Mouse (Mus musculus) liver, adult 2 months (tissue): ENCODE results near the gene G430095P16Rik. TPM values are rescaled to one million over a fixed set of nuclear protein-coding genes. Genes with fewer than 3 reads are reported as not detected.

ENCODE experiments used
- DNase-seq: peaks from one replicate; pipeline ENCODE4 v3.0.0-alpha.2; 2011; ENCODE audit warnings: low read depth, low spot score; ENCODE audit errors: extremely low read depth
- H3K27ac ChIP-seq: fragments of 200-500 bp; replicated peaks from 2 replicates; pipeline ENCODE4 v1.5.1; 2012; ENCODE audit warnings: low read depth, mild to moderate bottlenecking, control low read depth, inconsistent platforms, low read length; ENCODE audit not compliant: insufficient read depth
- H3K27me3 ChIP-seq: fragments of 200-500 bp; 2 replicates; pipeline ENCODE4 v1.6.1; 2012; ENCODE audit warnings: mild to moderate bottlenecking, moderate library complexity, low read length, inconsistent platforms; ENCODE audit not compliant: control insufficient read depth, insufficient read depth
- H3K36me3 ChIP-seq: fragments of 200-500 bp; 2 replicates; pipeline ENCODE4 v1.6.1; 2012; ENCODE audit warnings: low read length, inconsistent platforms; ENCODE audit not compliant: control insufficient read depth, insufficient read depth
- H3K4me1 ChIP-seq: fragments of 200-500 bp; 2 replicates; pipeline ENCODE4 v1.6.1; 2011; ENCODE audit warnings: low read length; ENCODE audit not compliant: control insufficient read depth, insufficient read depth
- H3K4me3 ChIP-seq: fragments of 200-500 bp; 2 replicates; pipeline ENCODE4 v1.5.1; 2011; ENCODE audit warnings: low read depth, mild to moderate bottlenecking, control low read depth, low read length, moderate library complexity; ENCODE audit not compliant: insufficient read depth
- H3K79me2 ChIP-seq: fragments of 200-500 bp; 2 replicates; pipeline ENCODE4 v1.6.1; 2012; ENCODE audit warnings: inconsistent platforms, mild to moderate bottlenecking, low read length, moderate library complexity; ENCODE audit not compliant: control insufficient read depth, insufficient read depth
- H3K9ac ChIP-seq: fragments of 200-500 bp; 2 replicates; pipeline ENCODE4 v1.6.1; 2012; ENCODE audit warnings: low read depth, mild to moderate bottlenecking, control low read depth, inconsistent platforms, low read length
- CTCF ChIP-seq: fragments of 200-500 bp; IDR thresholded peaks from 2 replicates; pipeline ENCODE4 v1.5.1; 2011; ENCODE audit warnings: low read depth, low read length, control low read depth
- POLR2A ChIP-seq: fragments of 200-500 bp; IDR thresholded peaks from 2 replicates; pipeline ENCODE4 v1.6.1; 2011; ENCODE audit warnings: low read length, control low read depth; ENCODE audit not compliant: insufficient read depth; ENCODE audit errors: extremely low read depth
- WGBS: fragments of 180-500 bp; shearing (Covaris S2); methylation state at CpG from one replicate; pipeline ENCODE4 v1.1.7; 2018; 5-methylcytosine and 5-hydroxymethylcytosine counted together
- polyA plus RNA-seq: library from polyadenylated mRNA; depleted of rRNA; stranded (reverse); fragments of >200 nt; gene quantifications from 2 replicates; pipeline ENCODE4 v1.2.3, GENCODE M21; 2012
- total RNA-seq: library from RNA; depleted of rRNA; stranded (reverse); fragments of >200 nt; gene quantifications from 2 replicates; pipeline ENCODE4 v1.2.3, GENCODE M21; 2014

Gene G430095P16Rik
- total and polyA plus RNA-seq, 2 experiments, result not detected

DNA sequence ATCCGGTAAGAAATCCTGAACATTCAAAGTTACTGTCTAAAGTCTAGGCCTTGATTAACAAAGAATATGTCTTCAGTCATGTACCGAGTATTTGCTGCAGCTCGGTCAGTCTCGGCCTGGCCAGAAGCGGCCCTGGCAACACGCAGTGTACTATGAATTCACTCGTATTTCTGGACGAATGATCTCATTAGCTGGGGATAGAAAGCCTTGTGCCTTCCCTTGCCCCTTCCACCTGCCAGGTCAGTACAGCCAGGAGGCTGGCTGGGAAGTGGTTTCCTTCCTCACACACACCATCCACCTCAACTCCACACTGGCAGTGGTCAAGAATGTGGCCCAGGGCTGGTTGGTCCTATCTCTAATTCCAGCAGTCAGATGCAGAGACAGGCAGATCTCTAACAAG lies 46.5 kb downstream of the G430095P16Rik start:
- H3K27me3 ChIP-seq, result no peaks in the 10 kb centered on the region
- no peaks in the 10 kb centered on the region for H3K36me3 ChIP-seq
- peaks cover 39% of the 10 kb centered on the region for H3K79me2 ChIP-seq
- no peak overlapping the region for H3K27ac ChIP-seq
- no peak overlapping the region for H3K4me3 ChIP-seq
- no peak overlapping the region for H3K9ac ChIP-seq
- peaks cover 33% of the 10 kb centered on the region for H3K4me1 ChIP-seq
- no peak for DNase-seq
- TF ChIP-seq CTCF, result no peak
- TF ChIP-seq POLR2A, result no peak
- WGBS, result 95% methylated on average over 8 of the region's 8 CpGs

- peak overlapping the region; percentile 96 for H3K27ac ChIP-seq
- peaks cover 40% of the 10 kb centered on the region for H3K4me1 ChIP-seq
- H3K27me3 ChIP-seq, result no peaks in the 10 kb centered on the region
- peak; percentile 95 for DNase-seq
- peaks cover 36% of the 10 kb centered on the region for H3K79me2 ChIP-seq
- 0 out of 2 replicates have a peak overlapping the region, but pooled peaks have one; percentile 20 for H3K9ac ChIP-seq
- WGBS, result 33% methylated on average over 12 of the region's 12 CpGs
- H3K4me3 ChIP-seq, result no peak overlapping the region
- no peaks in the 10 kb centered on the region for H3K36me3 ChIP-seq
- TF ChIP-seq CTCF (no peak), POLR2A (no peak)
These were observed 47.5 kb downstream of the G430095P16Rik start for GRCm38 (mm10) chr8:84770100-84770953.

- no peaks in the 10 kb centered on the region for H3K27me3 ChIP-seq
- H3K79me2 ChIP-seq, result peaks cover 35% of the 10 kb centered on the region
- peaks cover 44% of the 10 kb centered on the region for H3K4me1 ChIP-seq
- no peak for DNase-seq
- peak overlapping the region; percentile 58 for H3K9ac ChIP-seq
- H3K27ac ChIP-seq, result peak overlapping the region; percentile 96
- no peak overlapping the region for H3K4me3 ChIP-seq
- 26% methylated on average over 5 of the region's 5 CpGs for WGBS
- TF ChIP-seq POLR2A, result no peak
- TF ChIP-seq CTCF, result no peak
- no peaks in the 10 kb centered on the region for H3K36me3 ChIP-seq
These were observed 48.3 kb downstream of the G430095P16Rik start for GRCm38 (mm10) chr8:84771000-84771687.

DNA sequence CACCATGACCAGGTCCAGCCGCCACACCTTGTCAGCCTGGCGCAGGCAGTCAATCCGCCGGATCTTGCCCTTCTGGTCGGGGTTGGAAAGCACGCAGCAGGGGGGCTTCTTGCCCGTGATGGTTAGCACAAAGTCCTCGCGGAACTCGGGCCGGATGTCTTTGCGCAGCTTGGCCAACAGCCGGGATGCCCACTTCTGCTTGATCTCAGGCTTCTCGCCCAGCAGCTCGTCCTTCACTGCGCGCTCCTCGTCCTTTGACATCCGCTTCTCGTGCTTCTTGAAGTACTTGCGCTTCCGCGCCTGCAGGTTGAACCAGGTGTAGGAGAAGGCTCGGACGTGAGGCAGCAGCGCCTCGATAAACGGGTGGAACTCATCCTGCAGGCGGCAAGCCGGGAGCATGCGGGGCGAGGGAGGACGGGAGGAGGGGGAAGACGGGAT lies 49.2 kb downstream of the G430095P16Rik start:
- Histone ChIP-seq H3K27me3 (no peaks in the 10 kb centered on the region), H3K4me3 (no peak overlapping the region), H3K36me3 (no peaks in the 10 kb centered on the region), H3K9ac (no peak overlapping the region), H3K79me2 (peaks cover 32% of the 10 kb centered on the region), H3K4me1 (peaks cover 42% of the 10 kb centered on the region), H3K27ac (peak overlapping the region; percentile 96; the same call in 1 of the 2 replicates)
- no peak for DNase-seq
- TF ChIP-seq POLR2A (no peak), CTCF (no peak)
- WGBS, result 73% methylated on average over 34 of the region's 34 CpGs

DNA sequence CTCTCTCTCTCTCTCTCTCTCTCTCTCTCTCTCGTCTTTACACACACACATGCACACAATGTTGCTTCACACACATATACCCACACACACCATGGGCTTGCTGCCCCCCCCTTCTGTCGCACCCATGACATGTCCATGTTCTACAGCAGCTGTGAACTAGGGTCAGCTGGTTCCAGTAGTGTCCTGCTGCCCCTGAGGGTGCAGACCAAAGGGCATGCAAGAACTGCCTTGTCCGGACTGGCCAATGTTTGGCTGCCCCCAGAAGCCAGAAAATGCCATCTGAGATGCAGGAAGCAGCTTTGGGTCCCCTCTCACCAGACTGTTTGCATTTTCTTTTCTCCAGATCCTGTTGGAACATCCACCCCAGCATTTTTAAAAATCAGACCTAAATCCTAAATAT lies 49.8 kb downstream of the G430095P16Rik start:
- WGBS, result 16% methylated on average over 3 of the region's 3 CpGs

More for the DNA sequence above, 49.8 kb downstream of the G430095P16Rik start:
- DNase-seq, result peak; percentile 74
- Histone ChIP-seq H3K4me3 (no peak overlapping the region), H3K27me3 (no peaks in the 10 kb centered on the region), H3K27ac (peak overlapping the region; percentile 43), H3K9ac (no peak overlapping the region), H3K36me3 (no peaks in the 10 kb centered on the region), H3K4me1 (peaks cover 46% of the 10 kb centered on the region), H3K79me2 (peaks cover 28% of the 10 kb centered on the region)
- TF ChIP-seq CTCF (no peak), POLR2A (no peak)
